ENCODE assay signal across 9 mouse cellular contexts in the genomic region with DNA sequence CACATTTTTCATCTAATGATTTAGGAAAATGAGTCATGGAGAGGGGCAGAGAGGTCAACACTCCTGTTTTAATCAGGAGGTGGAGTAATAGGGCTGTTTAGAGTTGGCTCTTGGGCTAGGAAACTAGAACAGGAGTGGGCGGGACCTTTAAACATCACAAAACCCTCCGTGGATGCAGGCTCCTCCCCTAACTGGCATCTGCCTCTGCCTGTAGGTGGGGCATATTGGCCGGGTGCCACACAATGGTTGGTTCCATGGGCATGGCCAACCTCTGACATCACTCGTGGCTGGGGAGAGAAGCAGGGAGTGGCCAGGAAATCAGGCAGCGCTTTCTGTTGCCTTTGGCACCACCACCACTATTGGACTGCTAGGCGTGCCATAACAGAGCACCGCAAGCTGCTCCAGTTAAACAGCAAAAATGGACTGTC.
DNase-seq lines count a peak whose midpoint lies in the region; ATAC-seq lines count a peak whose summit lies in the region.
"Had no signal": no experiment of that assay in that cellular context is flagged by ENCODE, and none has a peak within 500 bp of the region (broad histone marks: within the 10 kb centered on the region; RNA-seq: fewer than 3 reads in every experiment).

No protein-coding gene starts in this region.

- H3K36me3 ChIP-seq in forebrain, embryonic 11.5 days (ENCODE audit: control insufficient read depth, insufficient read depth, low read length), result no peaks in the 10 kb centered on the region; the same call in 1 of the 2 replicates
- H3K36me3 ChIP-seq in forebrain, embryonic 12.5 days (replicated peaks), result peaks cover 49% of the 10 kb centered on the region
- peaks cover 22% of the 10 kb centered on the region for H3K36me3 ChIP-seq in lung, embryonic 16.5 days (ENCODE audit: control insufficient read depth, insufficient read depth, low read length)
- peaks cover 57% of the 10 kb centered on the region for H3K36me3 ChIP-seq in midbrain, embryonic 13.5 days

- no peak overlapping the region for H3K9ac ChIP-seq in forebrain, embryonic 11.5 days (ENCODE audit: low read length)
- no peak overlapping the region for H3K9ac ChIP-seq in forebrain, embryonic 12.5 days
- H3K9ac ChIP-seq in lung, embryonic 16.5 days (ENCODE audit: low read length), result no peak overlapping the region
- no peak overlapping the region for H3K9ac ChIP-seq in midbrain, embryonic 13.5 days (replicated peaks)
- H3K9ac ChIP-seq: liver, embryonic 15.5 days had no signal

- intact Hi-C loops in heart, postnatal 10 days (cut with DNase I), result no loop called here

- no peaks in the 10 kb centered on the region for H3K27me3 ChIP-seq in forebrain, embryonic 11.5 days (ENCODE audit: control insufficient read depth, insufficient read depth, low read length)
- no peaks in the 10 kb centered on the region for H3K27me3 ChIP-seq in forebrain, embryonic 12.5 days
- no peaks in the 10 kb centered on the region for H3K27me3 ChIP-seq in lung, embryonic 16.5 days (ENCODE audit: control insufficient read depth, insufficient read depth, low read depth, low read length)
- H3K27me3 ChIP-seq in midbrain, embryonic 13.5 days, result no peaks in the 10 kb centered on the region
- H3K27me3 ChIP-seq: liver, embryonic 15.5 days had no signal

- H3K4me3 ChIP-seq in forebrain, embryonic 11.5 days (ENCODE audit: low read depth, low read length), result no peak overlapping the region
- no peak overlapping the region for H3K4me3 ChIP-seq in forebrain, embryonic 12.5 days (replicated peaks)
- no peak overlapping the region for H3K4me3 ChIP-seq in lung, embryonic 16.5 days (ENCODE audit: low read length)
- no peak overlapping the region for H3K4me3 ChIP-seq in midbrain, embryonic 13.5 days (replicated peaks)
- H3K4me3 ChIP-seq: liver, embryonic 15.5 days had no signal

- H3K9me3 ChIP-seq in forebrain, embryonic 11.5 days (ENCODE audit: control insufficient read depth, low read length), result no peaks in the 10 kb centered on the region
- no peaks in the 10 kb centered on the region for H3K9me3 ChIP-seq in forebrain, embryonic 12.5 days
- H3K9me3 ChIP-seq in lung, embryonic 16.5 days (ENCODE audit: control insufficient read depth, low read length), result peaks cover 7% of the 10 kb centered on the region; the same call in 1 of the 2 replicates
- no peaks in the 10 kb centered on the region for H3K9me3 ChIP-seq in midbrain, embryonic 13.5 days
- H3K9me3 ChIP-seq: liver, embryonic 15.5 days had no signal

- ATAC-seq in forebrain, embryonic 11.5 days (replicated peaks; ENCODE audit: low FRiP score), result 0 out of 2 replicates have a peak, but pooled peaks have one; percentile 10
- no peak for ATAC-seq in forebrain, embryonic 12.5 days (ENCODE audit: low FRiP score)
- peak; percentile 46; the same call in 1 of the 2 replicates for ATAC-seq in lung, embryonic 16.5 days (ENCODE audit: low read depth)
- ATAC-seq in midbrain, embryonic 13.5 days, result no peak

- H3K27ac ChIP-seq in forebrain, embryonic 11.5 days (ENCODE audit: low read depth, low read length), result no peak overlapping the region
- H3K27ac ChIP-seq in forebrain, embryonic 12.5 days, result no peak overlapping the region
- no peak overlapping the region for H3K27ac ChIP-seq in lung, embryonic 16.5 days (ENCODE audit: low read length)
- H3K27ac ChIP-seq in midbrain, embryonic 13.5 days, result no peak overlapping the region
- H3K27ac ChIP-seq: liver, embryonic 15.5 days had no signal

- WGBS in forebrain, embryonic 11.5 days, result 92% methylated on average over 7 of the region's 7 CpGs
- whole genome bisulfite sequencing in forebrain, embryonic 12.5 days, result 91% methylated on average over 7 of the region's 7 CpGs
- WGBS in lung, embryonic 16.5 days, result 75% methylated on average over 7 of the region's 7 CpGs
- 91% methylated on average over 7 of the region's 7 CpGs for WGBS in midbrain, embryonic 13.5 days

- H3K4me1 ChIP-seq in forebrain, embryonic 11.5 days (replicated peaks; ENCODE audit: control insufficient read depth, insufficient read depth, low read length), result no peaks in the 10 kb centered on the region
- no peaks in the 10 kb centered on the region for H3K4me1 ChIP-seq in forebrain, embryonic 12.5 days
- H3K4me1 ChIP-seq in lung, embryonic 16.5 days (replicated peaks; ENCODE audit: control insufficient read depth, insufficient read depth, low read length), result no peaks in the 10 kb centered on the region
- peaks cover 7% of the 10 kb centered on the region; the same call in 1 of the 2 replicates for H3K4me1 ChIP-seq in midbrain, embryonic 13.5 days (replicated peaks)

- no peak for DNase-seq in forebrain, embryonic 11.5 days (ENCODE audit: low spot score)
- peak; percentile 68 for DNase-seq in testis, postnatal 10 days (ENCODE audit: low spot score)
- DNase-seq in testis, postnatal 14 days (ENCODE audit: low spot score), result no peak
- DNase-seq in heart, postnatal 10 days, result peak; percentile 69
- peak; percentile 88 for DNase-seq in urinary bladder, postnatal 14 days (ENCODE audit: low spot score)

- H3K4me2 ChIP-seq in forebrain, embryonic 11.5 days (ENCODE audit: low read depth, low read length, severe bottlenecking), result no peak overlapping the region
- H3K4me2 ChIP-seq in forebrain, embryonic 12.5 days, result no peak overlapping the region
- no peak overlapping the region for H3K4me2 ChIP-seq in lung, embryonic 16.5 days (ENCODE audit: low read depth, low read length)
- no peak overlapping the region for H3K4me2 ChIP-seq in midbrain, embryonic 13.5 days (replicated peaks)
- H3K4me2 ChIP-seq: liver, embryonic 15.5 days had no signal

Comparison
In these comparisons a context has a peak if more than half of its experiments do, and no peak if none do; other contexts are left out.
1. ATAC-seq: peak in forebrain, embryonic 11.5 days (single experiment) and lung, embryonic 16.5 days (single experiment); none in forebrain, embryonic 12.5 days (single experiment) and midbrain, embryonic 13.5 days (single experiment).
2. DNase-seq: peak in testis, postnatal 10 days (single experiment), heart, postnatal 10 days (2 of 2) and urinary bladder, postnatal 14 days (single experiment); none in forebrain, embryonic 11.5 days (single experiment) and testis, postnatal 14 days (single experiment).